In the genomic region with DNA sequence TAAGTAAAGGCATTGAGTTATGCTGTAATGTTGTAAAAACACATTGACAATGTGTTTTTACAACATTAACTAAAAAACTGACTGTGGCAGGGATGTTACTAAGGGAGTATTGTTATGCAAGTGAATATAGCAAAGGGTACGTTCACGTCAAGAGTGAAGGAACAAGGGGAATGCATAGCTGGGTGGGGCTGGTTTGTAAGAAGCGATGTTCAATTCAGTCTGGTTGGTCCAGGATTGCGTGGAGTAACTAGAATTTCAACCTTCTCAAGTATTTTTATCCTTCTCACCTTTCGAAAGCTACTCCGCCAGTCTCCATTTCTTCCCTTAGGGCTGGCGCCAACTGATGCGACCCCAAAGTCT, we compare ENCODE assay signal across 8 mouse cellular contexts. TPM values are rescaled to one million over a fixed set of nuclear protein-coding genes. Genes with fewer than 3 reads are reported as not detected.
DNase-seq lines count a peak whose midpoint lies in the region; ATAC-seq and TF ChIP-seq lines count a peak whose summit lies in the region.

No protein-coding gene starts in this region.

- H3K9ac ChIP-seq in lung, embryonic 15.5 days: peak overlapping the region; percentile 91
- H3K9ac ChIP-seq in embryonic facial prominence, embryonic 14.5 days (ENCODE audit: low read depth, low read length): peak overlapping the region; percentile 94
- peak overlapping the region; percentile 91 for H3K9ac ChIP-seq in intestine, postnatal 0 days (ENCODE audit: low read depth, low read length)

- peaks cover 37% of the 10 kb centered on the region for H3K4me1 ChIP-seq in lung, embryonic 15.5 days
- peaks cover 27% of the 10 kb centered on the region for H3K4me1 ChIP-seq in embryonic facial prominence, embryonic 14.5 days (ENCODE audit: control insufficient read depth, insufficient read depth, low read length)
- H3K4me1 ChIP-seq in intestine, postnatal 0 days (replicated peaks; ENCODE audit: control insufficient read depth, insufficient read depth, low read length): peaks cover 6% of the 10 kb centered on the region; the same call in 1 of the 2 replicates
- H3K4me1 ChIP-seq in olfactory bulb, adult 2 months (ENCODE audit: control insufficient read depth, insufficient read depth, low read length): no peaks in the 10 kb centered on the region

- WGBS in lung, embryonic 15.5 days: 0% methylated on average over 8 of the region's 8 CpGs
- WGBS in embryonic facial prominence, embryonic 14.5 days: 2% methylated on average over 7 of the region's 8 CpGs
- WGBS in intestine, postnatal 0 days: 3% methylated on average over 8 of the region's 8 CpGs
- WGBS in olfactory bulb, adult 2 months: 3% methylated on average over 8 of the region's 8 CpGs

- peak overlapping the region; percentile 96 for H3K27ac ChIP-seq in lung, embryonic 15.5 days
- peak overlapping the region; percentile 92 for H3K27ac ChIP-seq in embryonic facial prominence, embryonic 14.5 days (replicated peaks; ENCODE audit: low read depth, low read length)
- H3K27ac ChIP-seq in intestine, postnatal 0 days (ENCODE audit: low read depth, low read length): peak overlapping the region; percentile 93
- peak overlapping the region; percentile 86 for H3K27ac ChIP-seq in olfactory bulb, adult 2 months (ENCODE audit: insufficient read depth, low read depth, low read length)

- H3K36me3 ChIP-seq in lung, embryonic 15.5 days: no peaks in the 10 kb centered on the region
- no peaks in the 10 kb centered on the region for H3K36me3 ChIP-seq in embryonic facial prominence, embryonic 14.5 days (ENCODE audit: control insufficient read depth, insufficient read depth, low read length)
- no peaks in the 10 kb centered on the region for H3K36me3 ChIP-seq in intestine, postnatal 0 days (ENCODE audit: control insufficient read depth, insufficient read depth)

- no peaks in the 10 kb centered on the region for H3K27me3 ChIP-seq in lung, embryonic 15.5 days
- H3K27me3 ChIP-seq in embryonic facial prominence, embryonic 14.5 days (replicated peaks; ENCODE audit: control insufficient read depth, insufficient read depth, low read length): no peaks in the 10 kb centered on the region
- H3K27me3 ChIP-seq in intestine, postnatal 0 days (replicated peaks; ENCODE audit: control insufficient read depth, insufficient read depth, low read length): no peaks in the 10 kb centered on the region

- ATAC-seq in lung, embryonic 15.5 days (ENCODE audit: borderline replicate concordance, extremely low read depth, low FRiP score, low TSS enrichment): peak; percentile 56; the same call in 1 of the 2 replicates
- peak; percentile 68; the same call in 1 of the 2 replicates for ATAC-seq in embryonic facial prominence, embryonic 14.5 days (ENCODE audit: low read depth)
- no peak; the same call in 1 of the 2 replicates for ATAC-seq in intestine, postnatal 0 days

- peak overlapping the region; percentile 95 for H3K4me3 ChIP-seq in lung, embryonic 15.5 days
- peak overlapping the region; percentile 93 for H3K4me3 ChIP-seq in embryonic facial prominence, embryonic 14.5 days (ENCODE audit: low read depth, low read length)
- peak overlapping the region; percentile 97 for H3K4me3 ChIP-seq in intestine, postnatal 0 days (ENCODE audit: low read depth, low read length)
- peak overlapping the region; percentile 73 for H3K4me3 ChIP-seq in olfactory bulb, adult 2 months (ENCODE audit: insufficient read depth, low read depth, low read length)

- no peaks in the 10 kb centered on the region for H3K9me3 ChIP-seq in lung, embryonic 15.5 days
- no peaks in the 10 kb centered on the region for H3K9me3 ChIP-seq in embryonic facial prominence, embryonic 14.5 days (ENCODE audit: control insufficient read depth, low read length)
- H3K9me3 ChIP-seq in intestine, postnatal 0 days (ENCODE audit: control insufficient read depth): no peaks in the 10 kb centered on the region

- TF ChIP-seq POLR2A in olfactory bulb, adult 2 months (IDR thresholded peaks at IDR 0.05; ENCODE audit: insufficient read depth, low read depth, low read length): no peak

- TF ChIP-seq CTCF in intestine, postnatal 0 days (IDR thresholded peaks at IDR 0.05; ENCODE audit: low read depth): no peak
- TF ChIP-seq CTCF in olfactory bulb, adult 2 months (IDR thresholded peaks at IDR 0.05; ENCODE audit: insufficient read depth, low read depth, low read length): no peak

- no peak for DNase-seq in lung, postnatal 25 days (ENCODE audit: low spot score)
- DNase-seq in embryonic facial prominence, embryonic 14.5 days (ENCODE audit: low spot score): peak; percentile 76
- no peak for DNase-seq in thymus, postnatal 36 days
- no peak for DNase-seq in retina, postnatal 1 day
- DNase-seq in frontal cortex, postnatal 10 days (ENCODE audit: low spot score in 2 of 2): no peak

- peak overlapping the region; percentile 81 for H3K4me2 ChIP-seq in lung, embryonic 15.5 days
- peak overlapping the region; percentile 77 for H3K4me2 ChIP-seq in embryonic facial prominence, embryonic 14.5 days (ENCODE audit: low read depth, low read length)
- H3K4me2 ChIP-seq in intestine, postnatal 0 days (replicated peaks; ENCODE audit: low read depth): peak overlapping the region; percentile 89

RNA-seq across cellular contexts. Expression of a gene that starts 0.4 kb away (rescaled TPM):
- 22.0 and 22.9 TPM in 2 replicates for polyA plus RNA-seq in lung, embryonic 15.5 days (2015; fragmentation: Nextera tagmentation; extraction: Ambion mirVana)
- polyA plus RNA-seq in embryonic facial prominence, embryonic 14.5 days (2014; fragmentation: Nextera tagmentation; extraction: Ambion mirVana): 17.6 and 20.0 TPM in 2 replicates
- 16.6 and 17.0 TPM in 2 replicates for polyA plus RNA-seq in intestine, postnatal 0 days (2015; fragmentation: Nextera tagmentation; extraction: Ambion mirVana)
- not detected in 2 replicates for polyA plus RNA-seq in olfactory bulb, adult 2 months (2012; ENCODE audit: insufficient read depth, insufficient read length, low replicate concordance, missing spikeins)

RNA-seq across cellular contexts. Expression of a gene that starts 45.6 kb away (rescaled TPM):
- polyA plus RNA-seq in lung, embryonic 15.5 days (2015; fragmentation: Nextera tagmentation; extraction: Ambion mirVana): 32.2 and 33.4 TPM in 2 replicates
- polyA plus RNA-seq in embryonic facial prominence, embryonic 14.5 days (2014; fragmentation: Nextera tagmentation; extraction: Ambion mirVana): 24.4 and 25.7 TPM in 2 replicates
- polyA plus RNA-seq in intestine, postnatal 0 days (2015; fragmentation: Nextera tagmentation; extraction: Ambion mirVana): 22.5 and 27.1 TPM in 2 replicates
- not detected in 2 replicates for polyA plus RNA-seq in olfactory bulb, adult 2 months (2012; ENCODE audit: insufficient read depth, insufficient read length, low replicate concordance, missing spikeins)

RNA-seq across cellular contexts. Expression of a gene that starts 57.9 kb away (rescaled TPM):
- polyA plus RNA-seq in lung, embryonic 15.5 days (2015; fragmentation: Nextera tagmentation; extraction: Ambion mirVana): 11.2 and 14.9 TPM in 2 replicates
- 19.7 and 24.6 TPM in 2 replicates for polyA plus RNA-seq in embryonic facial prominence, embryonic 14.5 days (2014; fragmentation: Nextera tagmentation; extraction: Ambion mirVana)
- 28.7 and 34.5 TPM in 2 replicates for polyA plus RNA-seq in intestine, postnatal 0 days (2015; fragmentation: Nextera tagmentation; extraction: Ambion mirVana)
- not detected in 2 replicates for polyA plus RNA-seq in olfactory bulb, adult 2 months (2012; ENCODE audit: insufficient read depth, insufficient read length, low replicate concordance, missing spikeins)

Comparison
In these comparisons a context has a peak if more than half of its experiments do, and no peak if none do; other contexts are left out.
1. RNA of a gene that starts 0.4 kb away (polyA plus RNA-seq): 22.0 to 22.9 TPM in lung, embryonic 15.5 days, 17.6 to 20.0 TPM in embryonic facial prominence, embryonic 14.5 days and 16.6 to 17.0 TPM in intestine, postnatal 0 days; not detected in olfactory bulb, adult 2 months; every median in the first group is over 10 times any median in the second.
2. RNA of a gene that starts 45.6 kb away (polyA plus RNA-seq): 32.2 to 33.4 TPM in lung, embryonic 15.5 days, 24.4 to 25.7 TPM in embryonic facial prominence, embryonic 14.5 days and 22.5 to 27.1 TPM in intestine, postnatal 0 days; not detected in olfactory bulb, adult 2 months; every median in the first group is over 10 times any median in the second.
3. Peak in every context shown above with its lines, with median percentiles within 50 percentile points of each other: H3K27ac ChIP-seq, H3K4me2 ChIP-seq, H3K4me3 ChIP-seq and H3K9ac ChIP-seq.